ENCODE assay signal across 21 mouse cellular contexts in genomic region chr3:110236819-110237463, GRCm38 (mm10). TPM values are rescaled to one million over a fixed set of nuclear protein-coding genes. Genes with fewer than 3 reads are reported as not detected.
DNase-seq lines count a peak whose midpoint lies in the region; ATAC-seq and TF ChIP-seq lines count a peak whose summit lies in the region.
"Had no signal": no experiment of that assay in that cellular context is flagged by ENCODE, and none has a peak within 500 bp of the region (broad histone marks: within the 10 kb centered on the region; RNA-seq: fewer than 3 reads in every experiment).

No protein-coding gene starts in this region.

- no peak for TF ChIP-seq POLR2A in cerebellum, adult 2 months (IDR thresholded peaks at IDR 0.05; ENCODE audit: borderline replicate concordance, insufficient read depth, low read length)

- no peaks in the 10 kb centered on the region; the same call in 1 of the 2 replicates for H3K27me3 ChIP-seq in cerebellum, adult 2 months (ENCODE audit: control insufficient read depth, insufficient read depth, low read length)
- H3K27me3 ChIP-seq in forebrain, embryonic 15.5 days, result no peaks in the 10 kb centered on the region
- no peaks in the 10 kb centered on the region for H3K27me3 ChIP-seq in forebrain, embryonic 12.5 days
- H3K27me3 ChIP-seq in midbrain, postnatal 0 days (ENCODE audit: insufficient read depth, low read length), result no peaks in the 10 kb centered on the region
- no peaks in the 10 kb centered on the region for H3K27me3 ChIP-seq in midbrain, embryonic 11.5 days (ENCODE audit: control insufficient read depth, insufficient read depth, low read length)
- H3K27me3 ChIP-seq: embryonic facial prominence, embryonic 15.5 days had no signal

- 70% methylated on average over 1 of the region's 1 CpGs for WGBS in cerebellum, adult 2 months
- WGBS in forebrain, embryonic 15.5 days, result 45% methylated on average over 1 of the region's 1 CpGs
- WGBS in forebrain, embryonic 12.5 days, result 78% methylated on average over 1 of the region's 1 CpGs
- WGBS in midbrain, postnatal 0 days, result 63% methylated on average over 1 of the region's 1 CpGs
- WGBS in midbrain, embryonic 11.5 days, result 81% methylated on average over 1 of the region's 1 CpGs

- DNase-seq in cerebellum, adult 2 months, result peak; percentile 11 to 21
- DNase-seq in cerebellum, postnatal 36 days, result no peak
- peak; percentile 14 for DNase-seq in midbrain, postnatal 0 days (ENCODE audit: low spot score)
- no peak for DNase-seq in midbrain, embryonic 11.5 days (ENCODE audit: low spot score, missing footprints)
- DNase-seq in layer of hippocampus, adult 9-11 months, result no peak
- DNase-seq: adrenal gland, postnatal 14 days; cerebellum, adult 11-12 months; cerebellum, adult 9-11 months; embryo, embryonic 11 days; gastrocnemius, postnatal 10 days; heart, adult 18-20 months; heart, postnatal 10 days; kidney, adult 2 months had no signal

- H3K9me3 ChIP-seq in forebrain, embryonic 15.5 days, result no peaks in the 10 kb centered on the region
- H3K9me3 ChIP-seq in forebrain, embryonic 12.5 days, result no peaks in the 10 kb centered on the region
- no peaks in the 10 kb centered on the region for H3K9me3 ChIP-seq in midbrain, postnatal 0 days (ENCODE audit: low read length)
- no peaks in the 10 kb centered on the region for H3K9me3 ChIP-seq in midbrain, embryonic 11.5 days (ENCODE audit: control insufficient read depth, low read length)
- H3K9me3 ChIP-seq: embryonic facial prominence, embryonic 15.5 days; heart, embryonic 10.5 days had no signal

- no peak overlapping the region for H3K4me3 ChIP-seq in cerebellum, adult 2 months (replicated peaks; ENCODE audit: insufficient read depth, low read depth, low read length)
- H3K4me3 ChIP-seq in forebrain, embryonic 15.5 days, result no peak overlapping the region
- H3K4me3 ChIP-seq in forebrain, embryonic 12.5 days (replicated peaks), result no peak overlapping the region
- H3K4me3 ChIP-seq in midbrain, postnatal 0 days (ENCODE audit: low read depth, low read length), result no peak overlapping the region
- no peak overlapping the region for H3K4me3 ChIP-seq in midbrain, embryonic 11.5 days (ENCODE audit: low read depth, low read length)
- H3K4me3 ChIP-seq: embryonic facial prominence, embryonic 15.5 days; erythroblast, embryonic 14.5 days; heart, embryonic 10.5 days had no signal

- no peak for TF ChIP-seq CTCF in cerebellum, adult 2 months (IDR thresholded peaks at IDR 0.05; ENCODE audit: borderline replicate concordance, insufficient read depth, low read depth, low read length)
- no peak for TF ChIP-seq CTCF in midbrain, postnatal 0 days (IDR thresholded peaks at IDR 0.05)

- H3K4me1 ChIP-seq in cerebellum, adult 2 months (ENCODE audit: control insufficient read depth, insufficient read depth, low read length), result no peaks in the 10 kb centered on the region
- H3K4me1 ChIP-seq in forebrain, embryonic 15.5 days, result no peaks in the 10 kb centered on the region
- H3K4me1 ChIP-seq in forebrain, embryonic 12.5 days, result no peaks in the 10 kb centered on the region
- H3K4me1 ChIP-seq in midbrain, postnatal 0 days (ENCODE audit: insufficient read depth, low read length), result no peaks in the 10 kb centered on the region
- no peaks in the 10 kb centered on the region for H3K4me1 ChIP-seq in midbrain, embryonic 11.5 days (ENCODE audit: control insufficient read depth, insufficient read depth, low read length)
- H3K4me1 ChIP-seq: embryonic facial prominence, embryonic 15.5 days; heart, embryonic 10.5 days had no signal

- H3K36me3 ChIP-seq in forebrain, embryonic 15.5 days, result no peaks in the 10 kb centered on the region
- H3K36me3 ChIP-seq in forebrain, embryonic 12.5 days (replicated peaks), result no peaks in the 10 kb centered on the region
- H3K36me3 ChIP-seq in midbrain, postnatal 0 days (ENCODE audit: insufficient read depth, low read length), result no peaks in the 10 kb centered on the region
- H3K36me3 ChIP-seq in midbrain, embryonic 11.5 days (ENCODE audit: control insufficient read depth, insufficient read depth, low read length), result no peaks in the 10 kb centered on the region
- H3K36me3 ChIP-seq: embryonic facial prominence, embryonic 15.5 days; heart, embryonic 10.5 days had no signal

- peak; percentile 91 for ATAC-seq in forebrain, embryonic 15.5 days (replicated peaks)
- no peak; the same call in 1 of the 2 replicates for ATAC-seq in forebrain, embryonic 12.5 days (ENCODE audit: low FRiP score)
- ATAC-seq in midbrain, postnatal 0 days (ENCODE audit: low FRiP score), result no peak
- ATAC-seq in midbrain, embryonic 11.5 days (ENCODE audit: low FRiP score), result no peak
- 0 out of 2 replicates have a peak, but pooled peaks have one; percentile 34 for ATAC-seq in megakaryocyte-erythroid progenitor cell, adult 5-6 weeks (replicated peaks; ENCODE audit: low FRiP score, low TSS enrichment, poor library complexity, severe bottlenecking)
- ATAC-seq: intestine, embryonic 16.5 days had no signal

- H3K27ac ChIP-seq in cerebellum, adult 2 months (ENCODE audit: insufficient read depth, low read length), result no peak overlapping the region
- no peak overlapping the region for H3K27ac ChIP-seq in forebrain, embryonic 15.5 days (replicated peaks)
- H3K27ac ChIP-seq in forebrain, embryonic 12.5 days, result no peak overlapping the region
- no peak overlapping the region for H3K27ac ChIP-seq in midbrain, postnatal 0 days (ENCODE audit: low read depth, low read length)
- H3K27ac ChIP-seq in midbrain, embryonic 11.5 days (ENCODE audit: low read depth, low read length), result no peak overlapping the region
- H3K27ac ChIP-seq: embryonic facial prominence, embryonic 15.5 days; heart, embryonic 10.5 days; hindbrain, embryonic 14.5 days had no signal

- H3K4me2 ChIP-seq in forebrain, embryonic 15.5 days (replicated peaks), result no peak overlapping the region
- no peak overlapping the region for H3K4me2 ChIP-seq in forebrain, embryonic 12.5 days
- H3K4me2 ChIP-seq in midbrain, postnatal 0 days (ENCODE audit: low read depth, low read length, poor library complexity, severe bottlenecking), result no peak overlapping the region
- H3K4me2 ChIP-seq in midbrain, embryonic 11.5 days, result no peak overlapping the region
- H3K4me2 ChIP-seq: embryonic facial prominence, embryonic 15.5 days; hindbrain, embryonic 14.5 days had no signal

- no peak overlapping the region for H3K9ac ChIP-seq in forebrain, embryonic 15.5 days (replicated peaks)
- H3K9ac ChIP-seq in forebrain, embryonic 12.5 days, result no peak overlapping the region
- no peak overlapping the region for H3K9ac ChIP-seq in midbrain, postnatal 0 days (replicated peaks; ENCODE audit: low read length, poor library complexity, severe bottlenecking)
- H3K9ac ChIP-seq in midbrain, embryonic 11.5 days (ENCODE audit: low read length), result no peak overlapping the region
- H3K9ac ChIP-seq: embryonic facial prominence, embryonic 15.5 days; hindbrain, embryonic 14.5 days had no signal

RNA-seq across cellular contexts. Expression of gene Prmt6, which starts 13.9 kb away (rescaled TPM):
- 16.7 and 17.3 TPM in 2 replicates for polyA plus RNA-seq in cerebellum, adult 2 months (2012; rRNA removed)
- polyA plus RNA-seq in forebrain, embryonic 15.5 days (2015; fragmentation: Nextera tagmentation; extraction: Ambion mirVana), result 24.1 and 25.9 TPM in 2 replicates
- polyA plus RNA-seq in forebrain, embryonic 12.5 days (2016; fragmentation: Nextera tagmentation; extraction: Ambion mirVana), result 27.2 and 27.8 TPM in 2 replicates
- 32.2 and 43.1 TPM in 2 replicates for total RNA-seq in midbrain, postnatal 0 days (2014; rRNA removed)
- polyA plus RNA-seq in midbrain, postnatal 0 days (2015; fragmentation: Nextera tagmentation; extraction: Ambion mirVana), result 21.7 and 23.3 TPM in 2 replicates
- 30.8 and 32.8 TPM in 2 replicates for polyA plus RNA-seq in midbrain, embryonic 11.5 days (2014; fragmentation: Nextera tagmentation; extraction: Ambion mirVana)
- 7.6 and 13.3 TPM in 2 replicates for total RNA-seq in megakaryocyte-erythroid progenitor cell, adult 5-6 weeks (2014; fragmentation: Nextera tagmentation)
- 8.4 and 11.0 TPM in 2 replicates for total RNA-seq in megakaryocyte-erythroid progenitor cell, adult 5-6 weeks (2017)

Comparison
In these comparisons a context has a peak if more than half of its experiments do, and no peak if none do; other contexts are left out.
1. DNase-seq: peak in cerebellum, adult 2 months (2 of 2) and midbrain, postnatal 0 days (single experiment); none in cerebellum, postnatal 36 days (0 of 2), midbrain, embryonic 11.5 days (single experiment) and layer of hippocampus, adult 9-11 months (single experiment).
2. ATAC-seq: peak in forebrain, embryonic 15.5 days (single experiment) and megakaryocyte-erythroid progenitor cell, adult 5-6 weeks (single experiment); none in forebrain, embryonic 12.5 days (single experiment), midbrain, postnatal 0 days (single experiment) and midbrain, embryonic 11.5 days (single experiment).